Mouse (Mus musculus) heart, postnatal 4 days (tissue): ENCODE measurements around the gene Nxpe3. TPM values are rescaled to one million over a fixed set of nuclear protein-coding genes. Genes with fewer than 3 reads are reported as not detected.
"Not testable (repeated sequence)": the region's sequence is repeated elsewhere in the genome, so short reads cannot be mapped to it uniquely, and the experiment has no call there.

ENCODE experiments used
- DNase-seq: peaks from one replicate; pipeline ENCODE4 v3.0.0; 2021
- total RNA-seq, 2 experiments: library from RNA; stranded (reverse); gene quantifications; 2 replicates each; pipeline ENCODE4 v1.2.3; 2021

Nxpe3 gene
- total RNA-seq, 2 experiments from 2014 or later, result 0.50 to 0.55 TPM

DNA sequence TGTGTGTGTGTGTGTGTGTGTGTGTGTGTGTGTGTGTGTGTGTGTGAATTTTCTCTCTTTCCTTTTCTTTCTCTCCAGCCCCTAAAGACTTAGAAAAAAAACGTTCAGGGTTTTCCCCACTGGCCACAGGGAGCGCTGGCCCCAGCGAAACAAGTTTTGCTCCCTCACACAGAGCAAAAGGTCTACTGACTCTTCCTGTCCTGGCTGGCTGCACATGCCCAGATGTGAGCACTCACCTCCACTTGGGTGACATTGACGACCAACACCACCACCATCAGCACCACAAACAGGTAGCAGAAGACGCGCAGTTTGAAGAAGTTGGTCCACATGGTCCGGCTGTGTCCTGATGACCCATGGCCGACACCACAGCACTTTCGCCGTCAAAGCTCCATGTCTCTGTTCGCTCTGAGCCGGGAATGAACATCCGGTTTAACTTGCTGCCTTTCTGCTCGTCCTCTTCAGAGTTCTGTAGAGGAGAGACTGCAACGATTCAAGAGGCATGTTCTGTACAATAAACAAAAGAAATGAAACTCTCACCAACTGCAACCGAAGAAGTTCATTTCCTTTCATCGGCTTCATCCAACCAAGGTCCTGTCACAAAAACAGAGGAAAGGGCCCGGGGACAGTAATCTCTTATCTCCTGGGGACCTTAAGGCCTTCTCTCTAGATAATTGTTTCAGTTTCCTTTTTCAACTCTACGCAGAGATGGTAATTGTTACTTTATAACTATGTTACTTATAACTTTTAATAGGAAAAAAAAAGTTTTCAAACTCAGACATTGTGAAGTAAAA lies 4.5 kb downstream of the Nxpe3 start:
- DNase-seq, result no peak

DNA sequence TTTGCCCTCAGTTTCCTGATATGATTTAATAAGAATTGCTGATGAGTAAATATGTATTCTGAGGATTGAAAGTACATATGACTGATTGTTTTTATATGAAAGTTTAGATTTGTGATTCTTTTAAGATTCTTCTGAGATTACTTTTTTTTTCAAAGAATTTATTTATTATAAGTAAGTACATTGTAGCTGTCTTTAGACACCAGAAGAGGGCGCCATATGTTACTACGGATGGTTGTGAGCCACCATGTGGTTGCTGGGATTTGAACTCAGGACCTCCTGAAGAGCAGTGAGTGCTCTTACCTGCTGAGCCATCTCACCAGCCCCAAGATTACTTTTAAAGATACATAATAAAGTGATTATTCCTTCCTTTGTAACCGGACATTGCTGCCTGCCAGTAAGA lies 5.6 kb downstream of the Nxpe3 start:
- DNase-seq, result no peak

GRCm38 (mm10) chr16:55888584-55888960 lies 6.5 kb downstream of the Nxpe3 start:
- no peak for DNase-seq

- DNase-seq, result no peak
Measured at GRCm38 (mm10) chr16:55887814-55888583, 7.1 kb downstream of the Nxpe3 start.

DNA sequence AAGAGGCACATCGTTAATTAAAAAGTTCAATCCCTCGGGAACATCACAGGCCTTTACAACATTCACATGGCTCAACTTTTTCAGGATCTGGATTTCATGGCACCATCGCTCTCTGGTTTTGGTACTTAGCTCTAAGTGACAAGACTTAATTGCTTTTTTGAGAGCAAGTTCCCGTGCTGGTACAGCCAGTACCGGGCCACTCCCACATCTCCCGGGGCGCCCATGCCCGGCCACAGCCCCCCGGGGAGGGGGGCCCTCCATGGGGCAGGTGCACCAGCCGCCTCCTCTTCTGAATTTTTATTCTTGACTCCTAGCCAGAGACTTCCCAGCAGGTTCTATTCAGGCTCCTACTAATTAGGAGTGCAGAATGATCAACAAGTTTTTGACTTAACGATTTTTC lies 10.8 kb downstream of the Nxpe3 start:
- DNase-seq, result no peak

DNA sequence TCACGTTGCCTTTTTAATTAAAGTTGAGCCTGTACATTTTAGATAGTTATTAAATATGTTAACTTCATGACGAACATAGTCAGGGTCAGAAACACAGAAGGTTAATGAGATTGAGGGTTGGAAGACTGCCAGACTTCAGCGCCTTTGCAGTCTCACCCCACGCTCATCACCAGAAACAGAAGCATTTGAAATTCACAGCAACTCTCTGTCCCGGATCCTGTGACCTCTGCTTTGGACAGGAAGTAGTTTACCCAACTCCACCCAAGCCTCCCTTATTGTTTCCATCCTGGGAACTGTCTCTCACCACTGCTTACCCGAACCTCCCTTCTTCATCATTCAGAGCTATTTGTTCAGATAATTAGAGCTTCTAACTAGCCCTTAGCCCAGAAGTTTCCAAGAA lies 19.1 kb downstream of the Nxpe3 start:
- no peak for DNase-seq

DNA sequence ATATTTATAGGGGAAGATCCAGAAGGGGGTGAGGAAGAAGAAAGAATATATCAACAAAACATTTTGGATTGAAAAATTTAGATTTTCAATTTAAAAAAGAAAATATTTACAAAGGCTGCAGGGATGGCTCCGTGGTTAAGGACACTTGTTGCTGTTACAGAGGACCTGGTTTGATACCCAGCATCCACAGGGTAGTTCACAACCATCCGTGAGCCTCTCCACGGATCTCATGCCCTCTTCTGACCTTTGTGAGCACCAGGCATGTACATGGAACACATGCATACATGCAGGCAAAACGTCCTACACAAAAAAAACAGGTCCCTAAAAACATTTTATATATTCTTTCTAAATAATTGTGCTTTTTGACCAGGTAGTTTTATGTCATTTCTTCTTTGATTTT lies 31.3 kb downstream of the Nxpe3 start:
- DNase-seq, result no peak

GRCm38 (mm10) chr16:55863149-55863815 lies 31.8 kb downstream of the Nxpe3 start:
- peak; percentile 77 for DNase-seq

- no peak for DNase-seq
Measured at GRCm38 (mm10) chr16:55861104-55861503, 34.0 kb downstream of the Nxpe3 start.

DNA sequence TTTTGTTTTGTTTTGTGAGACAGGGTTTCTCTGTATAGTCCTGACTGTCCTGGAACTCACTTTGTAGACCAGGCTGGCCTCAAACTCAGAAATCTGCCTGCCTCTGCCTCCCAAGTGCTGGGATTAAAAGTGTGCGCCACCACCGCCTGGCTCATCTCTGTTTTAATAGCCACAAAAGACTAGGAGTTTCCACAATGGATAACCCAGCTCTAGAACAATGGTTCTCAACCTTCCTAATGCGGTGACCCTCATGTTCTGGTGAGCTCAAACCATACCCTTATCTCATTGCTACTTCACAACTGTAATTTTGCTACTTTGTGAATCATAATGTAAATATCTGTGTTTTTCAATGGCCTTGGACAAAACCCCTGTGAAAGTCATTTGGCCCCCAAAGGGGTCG lies 35.7 kb downstream of the Nxpe3 start:
- not testable (repeated sequence) for DNase-seq

GRCm38 (mm10) chr16:55858465-55858864 lies 36.6 kb downstream of the Nxpe3 start:
- DNase-seq, result peak; percentile 73

- DNase-seq, result peak; percentile 83
Measured at GRCm38 (mm10) chr16:55852943-55853727, 42.0 kb downstream of the Nxpe3 start.

DNA sequence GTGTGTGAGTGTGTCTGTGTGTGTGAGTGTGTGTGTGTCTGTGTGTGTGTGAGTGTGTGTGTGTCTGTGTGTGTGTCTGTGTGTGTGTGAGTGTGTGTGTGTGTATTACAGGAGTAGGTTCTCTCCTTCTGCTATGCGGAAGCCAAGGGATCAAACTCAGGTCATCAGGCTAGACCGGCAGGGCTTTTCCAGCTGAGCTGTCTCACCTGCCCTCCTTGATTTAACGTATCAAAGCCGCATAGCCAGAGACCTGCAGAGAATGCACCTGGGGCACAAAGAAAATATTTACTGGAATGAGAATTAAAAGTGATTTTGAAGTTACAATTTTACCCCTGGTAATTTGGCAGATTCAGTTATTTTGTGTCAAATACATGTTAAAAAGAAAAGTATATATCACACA lies 42.6 kb downstream of the Nxpe3 start:
- no peak for DNase-seq

DNA sequence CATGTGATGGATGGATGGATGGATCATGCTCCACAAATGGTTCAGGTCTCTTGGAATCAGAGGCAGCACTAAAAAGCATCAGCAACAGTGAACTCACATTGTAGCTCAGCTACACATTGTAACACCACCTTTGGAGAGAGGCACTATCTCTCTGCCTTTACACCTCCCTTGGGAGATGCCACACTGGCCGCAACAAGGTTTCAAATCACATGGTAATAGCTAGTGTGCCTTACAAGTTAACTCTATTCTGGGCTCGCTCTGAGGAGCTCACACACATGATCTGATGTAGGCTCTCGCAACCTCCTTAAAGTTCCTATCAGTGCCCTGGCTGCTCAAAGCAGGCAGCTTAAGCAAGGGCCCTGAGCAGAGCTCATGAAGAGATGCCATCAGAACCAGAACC lies 44.6 kb downstream of the Nxpe3 start:
- no peak for DNase-seq

DNA sequence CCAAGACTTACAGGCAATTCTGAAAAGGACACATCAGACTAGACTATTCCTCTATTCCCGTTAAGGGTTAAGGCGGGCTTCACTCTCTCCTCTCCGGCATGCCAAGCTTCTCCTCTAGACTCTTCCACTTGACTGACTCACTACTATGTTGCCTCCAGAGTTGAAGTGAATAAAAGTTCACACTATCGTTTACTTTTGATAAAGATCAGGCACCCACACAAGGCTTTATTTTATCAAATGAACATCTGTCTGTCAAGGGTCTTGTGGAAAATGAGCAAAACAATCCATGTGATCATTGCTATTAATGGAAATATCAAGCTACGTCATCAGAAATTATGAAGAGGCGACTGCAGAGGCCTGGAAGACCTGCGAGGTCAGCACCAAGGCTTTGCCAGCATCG lies 47.4 kb downstream of the Nxpe3 start:
- DNase-seq, result no peak

DNA sequence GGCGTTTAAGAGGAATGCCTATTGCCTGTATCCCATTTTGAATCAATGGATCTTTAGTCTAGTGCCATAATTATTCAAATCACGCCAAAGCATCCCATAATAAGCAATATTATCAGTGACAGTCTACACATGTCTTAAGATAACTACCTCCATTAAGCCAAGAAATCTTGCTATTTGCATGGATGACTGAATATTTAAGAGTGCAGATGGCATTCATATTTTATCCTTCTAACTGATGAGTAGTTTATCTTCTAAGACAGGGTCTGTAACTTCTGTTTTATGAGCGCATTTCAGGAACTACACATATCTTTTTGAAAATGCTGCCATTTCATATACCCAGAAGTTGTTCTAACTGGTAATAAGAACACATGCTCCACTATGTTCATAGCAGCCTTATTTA lies 50.2 kb downstream of the Nxpe3 start:
- DNase-seq, result no peak

DNA sequence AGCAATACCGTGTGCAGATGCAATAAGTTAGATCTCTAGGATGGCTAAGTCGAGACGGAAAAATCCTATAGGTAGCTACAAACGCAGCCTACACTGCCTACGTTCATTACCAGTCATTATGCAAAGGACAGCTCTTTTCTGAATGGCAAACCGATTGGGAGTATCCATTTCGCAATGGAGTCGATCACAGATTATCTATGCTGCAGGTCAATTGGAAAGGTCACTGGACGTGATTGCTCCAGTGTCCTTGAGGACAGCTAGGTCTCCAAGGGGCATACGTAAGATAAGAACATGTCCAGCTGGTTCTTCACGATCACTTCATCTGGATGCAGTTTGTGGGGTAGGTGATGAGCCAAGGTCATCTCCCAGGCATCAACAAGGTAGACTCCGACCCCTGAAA lies 51.2 kb downstream of the Nxpe3 start:
- no peak for DNase-seq

GRCm38 (mm10) chr16:55843134-55843533 lies 52.0 kb downstream of the Nxpe3 start:
- no peak for DNase-seq

GRCm38 (mm10) chr16:55841506-55841905 lies 53.6 kb downstream of the Nxpe3 start:
- DNase-seq, result no peak

DNA sequence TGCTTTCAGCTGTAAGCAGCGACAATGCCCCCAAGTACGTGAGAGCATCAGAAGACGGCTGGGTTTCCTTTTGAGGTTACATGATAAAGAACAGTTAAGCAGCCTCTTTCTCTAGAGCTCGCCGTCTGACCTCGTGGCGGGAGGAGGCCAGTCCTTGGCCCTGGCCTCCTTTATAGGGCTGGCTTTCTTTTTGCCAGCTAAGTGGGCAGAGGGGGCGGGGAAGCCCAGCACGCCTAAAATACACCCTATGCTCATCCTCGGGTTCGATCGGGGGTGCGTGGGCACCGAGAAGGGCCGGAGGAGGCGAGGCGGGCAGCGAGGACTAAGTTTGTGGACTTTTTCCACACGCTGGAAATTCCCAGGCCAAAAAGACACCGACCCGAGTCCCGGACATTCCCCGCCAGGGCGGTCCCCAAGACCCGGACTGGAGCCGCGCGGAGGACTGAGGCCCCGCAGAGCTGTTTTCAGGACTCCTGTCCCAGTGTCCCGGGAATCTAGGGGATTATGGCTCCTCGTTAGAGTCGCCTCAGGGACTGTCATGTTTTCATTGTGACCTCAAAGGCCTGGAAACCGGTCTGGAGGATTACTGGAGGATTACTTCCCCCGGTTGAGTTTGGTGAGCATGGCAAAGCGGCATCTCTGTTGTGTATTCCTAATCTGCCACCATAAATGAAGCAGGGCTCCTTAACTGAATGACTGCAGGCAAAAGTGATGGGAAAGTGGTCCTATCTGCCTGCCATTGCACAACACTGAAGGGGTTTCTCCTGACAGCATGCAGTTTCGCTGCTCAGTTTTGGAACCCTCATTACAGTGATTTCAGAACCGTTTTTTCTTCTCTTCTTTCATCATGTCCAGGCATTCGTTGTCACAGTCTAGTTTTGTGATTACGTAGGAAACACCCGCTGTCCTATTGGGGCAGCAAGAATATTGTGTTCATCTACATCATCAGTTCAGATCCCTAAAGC lies 56.3 kb downstream of the Nxpe3 start, which contains the start of gene Nfkbiz:
Gene Nfkbiz (minus strand): TSS at position 390 of the 965 bp plus-strand sequence.
- peak; percentile 92 for DNase-seq

DNA sequence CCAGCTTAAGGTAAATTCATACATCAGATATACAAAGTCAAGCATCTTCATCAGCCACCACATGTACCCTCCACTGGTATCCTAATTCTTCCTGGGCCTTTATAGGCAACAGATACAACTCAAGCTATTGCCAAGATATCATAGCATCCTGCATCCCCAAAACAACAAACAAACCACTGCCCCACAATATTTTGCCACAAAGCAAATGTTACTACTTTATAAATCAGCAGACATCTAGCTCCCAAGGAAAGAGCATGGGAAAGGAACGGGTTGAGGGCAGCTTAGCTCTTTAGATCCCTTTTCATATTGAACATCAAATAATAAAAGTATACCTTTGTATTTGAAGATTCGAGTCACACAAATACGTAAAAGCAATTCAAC lies 57.0 kb downstream of the Nxpe3 start:
- DNase-seq, result no peak
